Mouse (Mus musculus) intestine, embryonic 14.5 days (tissue): ENCODE data around the gene Pfdn5. TPM values are rescaled to one million over a fixed set of nuclear protein-coding genes. Genes with fewer than 3 reads are reported as not detected.

ENCODE experiments used
- ATAC-seq: fragments of 200-750 bp; cut with Nextera tagmentation; replicated peaks from 2 replicates; pipeline ENCODE4 v1.8.0; 2017; ENCODE audit warnings: low read depth, moderate number of reproducible peaks, moderate TSS enrichment, moderate library complexity; ENCODE audit not compliant: low FRiP score, low TSS enrichment
- DNase-seq: peaks from one replicate; pipeline ENCODE4 v3.0.0-alpha.2; 2018; ENCODE audit warnings: low spot score
- H3K27ac ChIP-seq: fragments of 300-500 bp; sonication (generic); 2 replicates; pipeline ENCODE4 v1.5.1; 2014; ENCODE audit warnings: low read depth, mild to moderate bottlenecking, control low read depth
- H3K27me3 ChIP-seq: fragments of 300-500 bp; sonication (generic); replicated peaks from 2 replicates; pipeline ENCODE4 v1.6.1; 2014; ENCODE audit warnings: low read length, control low read depth; ENCODE audit not compliant: control insufficient read depth, insufficient read depth
- H3K36me3 ChIP-seq: fragments of 300-500 bp; sonication (generic); 2 replicates; pipeline ENCODE4 v1.6.1; 2014; ENCODE audit warnings: low read length, control low read depth; ENCODE audit not compliant: control insufficient read depth, insufficient read depth
- H3K4me1 ChIP-seq: fragments of 300-500 bp; sonication (generic); replicated peaks from 2 replicates; pipeline ENCODE4 v1.6.1; 2014; ENCODE audit warnings: low read length, control low read depth, mixed read lengths; ENCODE audit not compliant: control insufficient read depth, insufficient read depth
- H3K4me2 ChIP-seq: fragments of 300-500 bp; sonication (generic); 2 replicates; pipeline ENCODE4 v1.6.1; 2014; ENCODE audit warnings: low read length
- H3K4me3 ChIP-seq: fragments of 300-500 bp; sonication (generic); 2 replicates; pipeline ENCODE4 v1.5.1; 2014; ENCODE audit warnings: low read depth, low read length, control low read depth, mixed read lengths
- H3K9ac ChIP-seq: fragments of 300-500 bp; sonication (generic); 2 replicates; pipeline ENCODE4 v1.6.1; 2014; ENCODE audit warnings: mild to moderate bottlenecking, low read length
- H3K9me3 ChIP-seq: fragments of 300-500 bp; sonication (generic); 2 replicates; pipeline ENCODE4 v1.6.1; 2016; ENCODE audit warnings: low read length, control low read depth; ENCODE audit not compliant: control insufficient read depth
- WGBS: fragments of 180-500 bp; shearing (Covaris S2); extraction: QIAGEN DNeasy Blood & Tissue Kit; methylation state at CpG from one replicate; pipeline ENCODE4 v1.1.7; 2014; 5-methylcytosine and 5-hydroxymethylcytosine counted together
- polyA plus RNA-seq: library from polyadenylated mRNA; unstranded; fragments of >200 nt; fragmentation: Nextera tagmentation; extraction: Ambion mirVana; gene quantifications from 2 replicates; pipeline ENCODE4 v1.2.1, GENCODE M21; 2014

The Pfdn5 gene
- polyA plus RNA-seq, 1 experiment from 2014 or later: 450 TPM

DNA sequence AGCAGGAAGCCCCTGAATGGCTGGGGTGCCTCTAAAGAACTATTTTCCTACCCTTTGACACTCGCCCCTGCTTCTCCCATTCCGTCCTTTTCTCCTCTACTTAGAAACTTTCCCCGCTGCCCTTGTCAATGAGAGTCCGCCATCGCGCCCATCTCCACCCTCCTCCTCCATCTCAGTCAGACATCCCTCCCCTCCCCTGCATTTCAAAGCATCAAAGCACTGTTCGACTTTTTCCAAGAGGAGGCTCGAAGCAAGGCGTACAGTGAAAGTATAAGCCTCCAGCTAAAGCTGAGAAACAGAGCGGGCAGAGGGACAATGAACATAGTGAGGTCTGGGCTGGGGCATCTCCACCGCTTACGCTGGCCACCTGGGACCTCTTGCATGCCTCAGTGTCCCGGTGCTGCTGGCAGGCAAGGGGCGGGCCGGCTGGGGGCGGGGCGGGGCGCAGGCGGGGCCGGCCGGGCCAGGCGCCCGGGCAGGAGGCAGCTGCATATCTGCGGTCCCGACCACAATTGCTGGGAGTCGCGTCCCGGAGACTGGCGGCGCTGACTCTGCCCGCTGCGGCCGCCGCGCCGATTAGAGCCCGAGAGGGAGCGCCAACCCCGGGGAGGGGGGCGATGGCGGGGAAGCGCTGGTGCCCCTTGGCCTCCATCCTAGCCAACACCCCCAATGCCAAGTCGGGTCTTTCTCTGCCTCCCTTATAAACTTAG lies 50.7 kb downstream of the Pfdn5 start:
- Histone ChIP-seq H3K4me1 (peaks cover 11% of the 10 kb centered on the region), H3K9ac (peak overlapping the region; percentile 59), H3K27ac (peak overlapping the region; percentile 52), H3K4me3 (peak overlapping the region; percentile 56), H3K36me3 (no peaks in the 10 kb centered on the region), H3K27me3 (no peaks in the 10 kb centered on the region), H3K4me2 (peak overlapping the region; percentile 96), H3K9me3 (no peaks in the 10 kb centered on the region)
- peak; percentile 84 for ATAC-seq
- WGBS: 2% methylated on average over 43 of the region's 43 CpGs
- no peak for DNase-seq

GRCm38 (mm10) chr15:102377163-102377543 lies 51.2 kb downstream of the Pfdn5 start:
- H3K36me3 ChIP-seq: no peaks in the 10 kb centered on the region
- under 1% methylated on average over 7 of the region's 7 CpGs for WGBS
- peak overlapping the region; percentile 52 for H3K27ac ChIP-seq
- H3K27me3 ChIP-seq: no peaks in the 10 kb centered on the region
- peak overlapping the region; percentile 56 for H3K4me3 ChIP-seq
- no peaks in the 10 kb centered on the region for H3K9me3 ChIP-seq
- DNase-seq (peak; percentile 97), ATAC-seq (peak; percentile 63)
- peaks cover 11% of the 10 kb centered on the region for H3K4me1 ChIP-seq
- H3K4me2 ChIP-seq: peak overlapping the region; percentile 96
- peak overlapping the region; percentile 59 for H3K9ac ChIP-seq

GRCm38 (mm10) chr15:102377810-102378262 lies 51.9 kb downstream of the Pfdn5 start:
- Histone ChIP-seq H3K27me3 (no peaks in the 10 kb centered on the region), H3K27ac (no peak overlapping the region), H3K36me3 (no peaks in the 10 kb centered on the region), H3K4me1 (peaks cover 11% of the 10 kb centered on the region), H3K4me3 (no peak overlapping the region), H3K9ac (no peak overlapping the region), H3K4me2 (peak overlapping the region; percentile 96), H3K9me3 (no peaks in the 10 kb centered on the region)
- DNase-seq (no peak), ATAC-seq (no peak)
- WGBS: 10% methylated on average over 10 of the region's 10 CpGs

Other genes starting within 250 kb of the Pfdn5 start
- gene Tns2, start 225.7 kb upstream of the Pfdn5 start, polyA plus RNA-seq: 41.5 and 48.8 TPM in 2 replicates
- gene Spryd3, start 189.9 kb upstream of the Pfdn5 start, polyA plus RNA-seq: 14.4 and 16.1 TPM in 2 replicates
- gene Igfbp6, start 181.8 kb upstream of the Pfdn5 start, polyA plus RNA-seq: 8.8 and 10.4 TPM in 2 replicates
- gene Soat2, start 175.6 kb upstream of the Pfdn5 start, polyA plus RNA-seq: 3.0 and 4.7 TPM in 2 replicates
- 47.0 and 55.3 TPM in 2 replicates for gene Zfp740, start 122.9 kb upstream of the Pfdn5 start, polyA plus RNA-seq
- 52.3 and 53.6 TPM in 2 replicates for gene Csad, start 121.4 kb upstream of the Pfdn5 start, polyA plus RNA-seq
- 13.3 and 13.5 TPM in 2 replicates for gene Itgb7, start 94.2 kb upstream of the Pfdn5 start, polyA plus RNA-seq
- gene Rarg, start 68.6 kb upstream of the Pfdn5 start, polyA plus RNA-seq: 16.4 and 17.1 TPM in 2 replicates
- gene Gm9918, start 55.6 kb upstream of the Pfdn5 start, polyA plus RNA-seq: 0.11 and 0.19 TPM in 2 replicates
- 65.3 and 67.1 TPM in 2 replicates for gene Mfsd5, start 46.7 kb upstream of the Pfdn5 start, polyA plus RNA-seq
- gene Espl1, start 29.9 kb upstream of the Pfdn5 start, polyA plus RNA-seq: 28.0 and 33.0 TPM in 2 replicates
- gene Myg1, start 5.6 kb downstream of the Pfdn5 start, polyA plus RNA-seq: 104 and 120 TPM in 2 replicates
- gene Aaas, start 24.7 kb downstream of the Pfdn5 start, polyA plus RNA-seq: 64.1 and 71.2 TPM in 2 replicates
- gene Sp7, start 41.1 kb downstream of the Pfdn5 start, polyA plus RNA-seq: 1.2 and 1.3 TPM in 2 replicates
- gene Sp1, start 80.0 kb downstream of the Pfdn5 start, polyA plus RNA-seq: 14.4 and 15.8 TPM in 2 replicates
- gene Amhr2, start 119.3 kb downstream of the Pfdn5 start, polyA plus RNA-seq: 0.81 and 0.97 TPM in 2 replicates
- 132 and 141 TPM in 2 replicates for gene Prr13, start 132.9 kb downstream of the Pfdn5 start, polyA plus RNA-seq
- gene Pcbp2, start 144.4 kb downstream of the Pfdn5 start, polyA plus RNA-seq: 275 and 289 TPM in 2 replicates
- gene Gm10337, start 177.6 kb downstream of the Pfdn5 start, polyA plus RNA-seq: 3.4 TPM in 1 of 2 replicates, not detected in the other
- 13.5 and 14.9 TPM in 2 replicates for gene Map3k12, start 190.9 kb downstream of the Pfdn5 start, polyA plus RNA-seq
- 105 TPM in 2 replicates for gene Tarbp2, start 192.1 kb downstream of the Pfdn5 start, polyA plus RNA-seq
- gene Npff, start 198.8 kb downstream of the Pfdn5 start, polyA plus RNA-seq: 1.5 and 2.2 TPM in 2 replicates